Mouse (Mus musculus): ENCODE results near the gene Senp6. TPM values are rescaled to one million over a fixed set of nuclear protein-coding genes. Genes with fewer than 3 reads are reported as not detected.

The Senp6 gene
- total RNA-seq, 2 experiments from 2014 or later = 107 TPM

DNA sequence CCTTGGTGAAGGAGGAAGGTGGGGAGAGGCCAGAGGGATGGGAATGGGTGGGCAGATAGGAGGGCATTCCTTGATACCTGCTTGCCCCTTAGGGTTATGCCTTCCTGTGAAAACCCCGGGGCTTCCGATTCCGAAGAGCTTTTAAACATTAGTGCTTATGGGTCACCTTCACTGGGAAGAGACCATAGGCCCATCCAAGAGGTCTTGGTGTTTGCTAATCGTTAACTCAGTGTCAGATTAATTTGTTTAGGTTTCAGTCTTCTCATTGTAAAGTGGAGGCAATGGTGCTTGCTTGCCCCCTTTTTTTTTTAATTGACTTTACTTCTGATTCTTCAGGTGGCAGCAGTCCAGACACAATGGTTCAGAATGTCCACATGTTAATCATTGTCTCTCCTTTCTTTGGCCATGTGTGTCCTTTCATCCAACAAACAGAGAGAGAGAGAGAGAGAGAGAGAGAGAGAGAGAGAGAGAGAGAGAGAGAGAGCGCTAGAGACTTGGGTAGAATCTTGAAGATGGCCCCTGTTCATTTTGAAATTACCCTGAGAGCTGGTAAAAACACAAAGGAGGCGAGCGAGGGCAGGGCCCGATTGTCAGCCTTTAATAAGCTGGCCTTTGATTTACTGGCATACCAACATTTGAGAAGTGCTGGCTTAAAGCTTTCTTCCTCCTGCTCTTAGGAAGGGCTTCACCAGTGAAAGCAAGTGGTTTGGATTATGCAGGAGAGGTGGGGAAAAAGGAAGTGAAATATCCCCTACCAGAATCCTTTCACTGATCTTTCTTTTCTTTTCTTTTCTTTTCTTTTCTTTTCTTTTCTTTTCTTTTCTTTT, 105.9 kb downstream of the Senp6 start:
- no peak for DNase-seq

DNA sequence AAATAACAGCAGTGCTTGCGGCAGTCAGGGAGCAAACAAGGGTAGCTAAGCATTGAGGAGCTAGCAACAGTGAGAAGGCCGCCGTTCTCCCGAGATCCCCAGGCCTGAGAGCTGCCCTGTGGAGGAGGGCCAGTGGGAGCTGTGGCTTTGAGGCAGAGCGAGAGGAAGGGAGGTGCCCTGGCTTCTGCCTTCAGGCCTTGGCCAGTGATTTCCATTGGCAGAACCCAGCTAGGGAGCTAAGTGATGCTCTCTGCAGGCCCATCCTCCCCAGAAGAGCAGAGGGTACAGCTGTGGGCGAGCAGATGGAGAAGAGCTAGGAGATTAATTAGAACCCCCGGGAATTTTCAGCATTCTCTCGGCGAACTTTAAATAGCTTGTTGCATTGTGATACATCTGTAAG, 106.9 kb downstream of the Senp6 start:
- DNase-seq = peak; percentile 40 to 46

GRCm38 (mm10) chr9:80176696-80177478, 110.2 kb downstream of the Senp6 start:
- no peak for DNase-seq

DNA sequence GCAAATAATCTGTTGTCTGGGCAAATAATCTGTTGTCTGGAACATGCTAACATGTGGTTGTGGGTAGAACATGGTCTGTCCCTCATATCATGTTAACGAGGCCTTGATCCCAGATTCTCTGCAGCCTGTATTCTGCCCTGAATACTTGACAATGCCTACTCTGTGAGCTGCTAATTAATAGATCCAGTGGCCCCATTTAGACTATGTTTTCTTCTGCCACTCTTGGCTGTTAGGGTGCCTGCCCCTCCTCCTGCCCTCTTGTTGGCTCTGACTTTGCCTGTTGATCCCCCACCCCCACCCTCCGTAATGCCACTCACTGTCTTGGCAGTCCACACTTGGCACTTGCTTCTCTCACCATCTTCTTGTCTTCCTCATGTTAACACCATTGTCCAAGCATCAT, 112.0 kb downstream of the Senp6 start:
- no peak for DNase-seq

DNA sequence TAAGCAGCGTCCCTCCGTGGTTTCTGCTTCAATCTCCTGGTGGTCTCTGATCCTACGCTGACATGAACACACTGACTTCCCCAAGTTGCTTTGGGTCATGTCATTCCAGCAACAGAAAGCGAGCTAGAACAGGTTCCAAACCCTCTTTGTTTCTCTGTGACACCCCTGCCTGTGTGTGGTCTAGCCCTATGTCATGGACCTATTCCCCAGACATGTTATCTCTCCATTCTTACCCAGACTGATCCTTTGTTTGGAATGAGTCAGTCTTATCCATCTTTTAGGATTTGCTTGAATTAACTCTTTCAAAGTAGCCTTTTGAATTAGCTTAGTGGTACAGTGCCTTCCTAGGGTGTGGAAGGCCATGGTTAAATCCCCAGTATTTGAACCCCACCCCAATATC, 113.0 kb downstream of the Senp6 start:
- no peak for DNase-seq

- no peak for DNase-seq
Measured at GRCm38 (mm10) chr9:80180771-80181170, 114.1 kb downstream of the Senp6 start.

- DNase-seq = no peak
Measured at GRCm38 (mm10) chr9:80181692-80182091, 115.0 kb downstream of the Senp6 start.

DNA sequence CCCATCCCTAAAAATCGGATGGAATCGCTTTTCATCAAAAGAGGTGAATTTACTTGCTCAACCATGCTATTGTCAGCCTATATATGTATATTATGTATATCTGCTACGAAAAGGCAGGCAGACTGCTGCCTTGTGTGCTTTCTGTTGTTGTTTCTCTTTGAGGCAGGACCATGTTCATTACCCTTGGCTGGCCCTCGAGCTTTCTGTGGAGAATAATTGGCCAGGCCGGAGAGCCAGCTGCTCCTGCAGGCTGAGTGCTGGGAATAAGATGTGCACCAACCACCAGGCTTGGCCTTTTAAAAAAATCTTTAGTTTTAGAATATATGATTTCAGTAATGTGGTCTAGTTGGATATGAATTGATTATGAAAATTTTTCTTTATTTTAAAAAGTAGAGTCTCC, 117.4 kb downstream of the Senp6 start:
- peak in 1 of 2 experiments; percentile 25 for DNase-seq

- no peak for DNase-seq
Measured at GRCm38 (mm10) chr9:80185737-80186136, 119.0 kb downstream of the Senp6 start.

GRCm38 (mm10) chr9:80186693-80187092, 120.0 kb downstream of the Senp6 start:
- DNase-seq = no peak

DNA sequence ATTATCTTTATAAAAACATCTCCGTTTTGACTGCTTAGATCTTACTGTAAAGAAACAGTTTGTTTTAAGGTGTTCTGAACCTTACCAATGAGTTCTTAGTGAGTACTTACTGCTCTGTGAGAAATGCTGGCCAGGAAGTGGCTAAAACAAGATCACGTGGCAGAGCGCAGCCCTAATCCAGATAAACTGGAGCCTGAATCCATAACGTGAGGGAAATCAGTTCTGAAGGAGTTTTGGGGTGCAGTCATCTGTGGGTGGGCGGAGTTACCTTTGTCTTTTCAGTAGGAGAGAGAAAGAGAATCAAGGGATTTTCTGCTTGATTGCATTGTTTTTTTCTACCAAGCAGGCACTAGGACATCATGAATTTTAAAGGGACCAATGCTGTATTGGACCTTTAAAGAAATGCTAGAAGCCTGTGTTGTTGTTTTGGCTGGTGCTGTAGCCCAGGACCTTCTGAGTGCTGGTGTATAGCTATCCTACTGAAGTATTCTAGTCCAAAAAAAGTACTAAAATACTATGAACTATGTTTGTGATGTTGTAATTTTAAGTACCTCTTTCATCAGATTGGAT, 121.7 kb downstream of the Senp6 start:
- DNase-seq = no peak

GRCm38 (mm10) chr9:80191240-80191639, 124.5 kb downstream of the Senp6 start:
- DNase-seq = no peak

- no peak for DNase-seq
Measured at GRCm38 (mm10) chr9:80192324-80192723, 125.6 kb downstream of the Senp6 start.

GRCm38 (mm10) chr9:80194446-80194845, 127.7 kb downstream of the Senp6 start:
- DNase-seq = no peak

Other genes with a start within 250 kb of the Senp6 start
- gene Filip1, start 54.1 kb upstream of the Senp6 start, total RNA-seq (2021) = 10 to 100 TPM in 1 of 2 experiments, 1 to 10 TPM in 1; 8.5 to 10.3 TPM
- gene Myo6, start 98.1 kb downstream of the Senp6 start, total RNA-seq (2021) = 10 to 100 TPM; 77.8 to 82.3 TPM